16 mouse cellular contexts compared by ENCODE assay signal in the genomic region with DNA sequence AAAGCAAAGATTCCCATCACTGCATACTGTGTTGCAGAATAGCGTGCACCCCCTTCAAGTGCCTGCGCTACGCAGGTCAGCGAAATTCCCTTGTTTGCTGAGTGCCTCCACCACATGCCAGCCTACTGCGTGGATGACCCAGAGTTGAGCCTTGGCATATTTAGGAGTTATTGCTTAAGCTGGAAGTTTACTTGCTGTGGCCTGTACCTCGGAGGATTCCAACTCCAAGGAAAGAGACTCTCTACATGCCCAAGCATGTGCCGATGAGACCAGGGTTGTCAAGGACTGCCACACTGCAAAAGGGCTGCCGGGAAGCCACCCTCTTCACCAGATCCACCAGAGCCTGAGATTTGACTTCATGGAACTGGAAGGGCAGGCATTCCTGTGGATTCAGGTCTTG.
"Had no signal": no experiment of that assay in that cellular context is flagged by ENCODE, and none has a peak within 500 bp of the region (broad histone marks: within the 10 kb centered on the region; RNA-seq: fewer than 3 reads in every experiment).

No protein-coding gene starts in this region.

- H3K36me3 ChIP-seq: neural tube, embryonic 13.5 days; neural tube, embryonic 15.5 days; stomach, embryonic 15.5 days had no signal

- H3K9me3 ChIP-seq: neural tube, embryonic 13.5 days; neural tube, embryonic 15.5 days; stomach, embryonic 15.5 days had no signal

- H3K27ac ChIP-seq: neural tube, embryonic 13.5 days; neural tube, embryonic 15.5 days; stomach, embryonic 15.5 days; stomach, postnatal 0 days had no signal

- H3K4me3 ChIP-seq: neural tube, embryonic 13.5 days; neural tube, embryonic 15.5 days; stomach, embryonic 15.5 days had no signal

- H3K4me1 ChIP-seq: stomach, embryonic 15.5 days had no signal

- H3K4me2 ChIP-seq: neural tube, embryonic 13.5 days; neural tube, embryonic 15.5 days; stomach, embryonic 15.5 days had no signal

- DNase-seq: retina, postnatal 1 day; right cerebral cortex, adult 18-20 months; right cerebral cortex, postnatal 14 days; right cerebral cortex, postnatal 25 days; right cerebral cortex, postnatal 4 days; spleen, adult 18-20 months; thymus, adult 18-20 months; thymus, adult 2 months; thymus, postnatal 14 days; thymus, postnatal 25 days; thymus, postnatal 36 days; thymus, postnatal 4 days had no signal

- H3K9ac ChIP-seq: neural tube, embryonic 13.5 days; neural tube, embryonic 15.5 days; stomach, embryonic 15.5 days had no signal

- H3K27me3 ChIP-seq: neural tube, embryonic 13.5 days; neural tube, embryonic 15.5 days; stomach, embryonic 15.5 days had no signal
